Mouse (Mus musculus) inflammation-experienced regulatory T-cells (primary cell): ENCODE measurements around the gene Knop1. TPM values are rescaled to one million over a fixed set of nuclear protein-coding genes. Genes with fewer than 3 reads are reported as not detected.

Experiments used
- polyA plus RNA-seq, 2 experiments: library from polyadenylated mRNA; unstranded; fragments of 100-300 nt; shearing (Covaris generic); gene quantifications; one replicate each; pipeline ENCODE4 v1.2.1; 2017

The Knop1 gene
- 10 to 100 TPM; 32.4 to 34.7 TPM for polyA plus RNA-seq

DNA sequence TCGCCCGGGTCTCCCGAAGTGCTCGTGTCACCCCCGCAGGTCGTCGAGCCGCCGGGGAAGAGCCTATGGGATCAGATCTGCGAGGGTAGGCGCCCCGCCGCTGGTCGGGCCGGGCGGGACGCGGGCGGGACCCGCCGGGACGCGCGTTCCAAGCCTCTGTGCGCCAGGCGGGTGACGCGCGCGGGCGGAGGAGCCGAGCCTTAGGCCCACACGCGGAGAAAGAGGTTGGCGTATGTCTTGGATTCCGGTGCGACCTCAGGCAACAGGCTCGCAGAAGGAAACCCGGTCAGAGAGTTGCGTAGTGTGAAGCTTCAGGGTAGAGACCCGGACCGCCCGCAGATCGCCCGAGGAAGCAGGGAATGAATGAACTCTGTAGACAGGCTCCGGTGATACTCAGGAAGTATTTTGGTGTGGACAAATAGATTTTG, at the start of gene Knop1:
Gene Knop1, minus strand, starts transcription at position 378 of the 428 bp plus-strand sequence.

DNA sequence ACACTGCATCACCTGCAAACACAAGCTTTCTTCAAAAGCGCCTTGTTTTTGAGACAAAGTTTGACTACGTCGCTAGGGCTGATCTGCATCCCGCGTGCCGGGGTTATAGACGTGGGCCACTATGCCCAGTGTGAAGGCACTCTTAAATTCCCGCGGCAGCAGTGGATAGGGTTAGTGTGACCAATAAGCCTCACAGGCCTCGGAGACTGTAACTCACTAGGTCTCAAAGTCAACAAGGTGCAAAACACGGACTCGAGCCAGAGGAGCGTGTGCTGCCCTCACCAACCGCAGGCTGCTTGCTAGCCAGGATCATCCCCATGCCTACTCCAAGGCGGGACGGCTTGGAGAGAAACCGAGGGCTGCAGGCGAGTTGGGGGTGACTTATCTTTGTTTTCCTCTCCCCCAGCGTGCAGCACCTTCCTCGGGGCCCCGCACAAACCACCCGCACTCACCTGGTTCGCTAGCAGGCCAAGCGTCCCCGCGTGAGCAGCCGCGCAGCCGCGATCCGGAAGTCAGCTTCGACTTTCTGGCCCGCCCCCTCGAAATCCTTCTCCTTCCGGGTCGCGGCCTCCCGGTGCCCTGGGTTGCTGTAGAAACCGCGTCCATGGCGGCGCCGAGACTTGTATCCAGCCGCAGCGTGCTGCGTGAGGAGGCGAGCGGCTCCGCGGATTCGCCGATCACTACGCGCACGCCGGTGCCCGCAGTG, 730 bp downstream of the Knop1 start, which contains the start of gene Iqck:
Gene Iqck, plus strand, starts transcription at position 582 of the 706 bp plus-strand sequence.

Other genes with a start within 250 kb of the Knop1 start
- gene Gde1, start 150.5 kb downstream of the Knop1 start, polyA plus RNA-seq: 10 to 100 TPM; 46.8 to 58.0 TPM
- 1 to 10 TPM; 5.1 to 9.0 TPM for gene Ccp110, start 143.7 kb downstream of the Knop1 start, polyA plus RNA-seq
- 10 to 100 TPM; 91.2 to 97.6 TPM for gene Vps35l, start 116.0 kb downstream of the Knop1 start, polyA plus RNA-seq
- gene Iqck, start 502 bp downstream of the Knop1 start, polyA plus RNA-seq: under 1 TPM; 0.12 to 0.27 TPM
- 1 to 10 TPM in 1 of 2 experiments, under 1 TPM in 1; 0.40 to 1.5 TPM for gene Gprc5b, start 139.0 kb upstream of the Knop1 start, polyA plus RNA-seq